Mouse (Mus musculus): ENCODE measurements at regions not wholly inside any gene's neighbourhood (a gene's known extent, or its start where the extent isn't known, plus 50 kb on each side); places are given as distances from the start of the nearest gene placed in this dataset.
A peak's percentile ranks its signal among the peaks of the same experiment; 100 is the strongest.

DNA sequence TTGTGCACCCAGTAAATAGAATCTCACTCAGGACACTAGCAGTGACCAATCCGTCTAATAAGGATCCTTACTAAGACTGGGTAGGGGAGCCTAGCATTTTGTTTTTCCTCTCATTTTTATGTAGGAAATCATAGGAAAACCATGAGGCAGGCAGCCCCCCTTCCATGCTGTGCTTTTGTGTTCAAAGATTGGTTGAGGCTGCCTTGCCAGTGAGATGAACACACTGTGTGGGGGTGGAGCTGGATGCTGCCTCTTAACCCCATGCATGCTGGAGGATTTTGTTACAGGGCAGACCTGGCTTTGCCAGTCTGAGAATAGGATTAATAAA, 162.8 kb downstream of the Cmpk2 start:
- DNase-seq (ENCODE audit: low read depth, low spot score): peak; percentile 52

DNA sequence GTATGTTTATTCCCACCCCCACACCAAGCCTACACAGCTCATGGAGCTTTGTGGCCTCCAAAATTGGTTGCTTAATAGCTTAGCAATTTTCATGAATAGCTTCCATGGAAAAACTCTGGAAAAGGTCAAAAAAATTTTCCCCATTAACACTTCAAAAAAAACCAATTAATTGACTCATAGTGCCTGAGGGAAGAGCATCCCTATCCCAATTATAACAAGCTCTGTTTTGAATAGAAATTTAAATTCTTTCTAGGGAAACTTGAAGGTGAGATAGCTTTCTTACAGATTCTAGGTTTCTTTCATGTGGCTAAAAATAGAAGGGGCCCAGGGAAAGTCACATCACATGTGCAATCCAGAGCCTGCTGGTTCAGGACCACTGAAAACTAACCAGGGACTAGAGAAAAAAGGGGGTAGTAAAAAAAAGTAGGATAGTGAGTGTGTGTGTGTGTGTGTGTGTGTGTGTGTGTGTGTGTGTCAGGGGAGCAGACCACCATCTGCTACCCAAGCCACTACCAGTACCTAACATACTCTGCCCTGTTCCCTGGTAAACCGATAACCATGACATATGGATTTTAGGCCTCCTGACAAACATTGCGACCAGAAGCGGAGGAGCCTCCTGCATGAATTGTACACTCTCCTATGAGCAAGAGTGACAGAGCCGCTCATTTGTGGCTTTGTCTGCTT, 162.2 kb downstream of the Cmpk2 start:
- DNase-seq (ENCODE audit: low read depth, low spot score): no peak

DNA sequence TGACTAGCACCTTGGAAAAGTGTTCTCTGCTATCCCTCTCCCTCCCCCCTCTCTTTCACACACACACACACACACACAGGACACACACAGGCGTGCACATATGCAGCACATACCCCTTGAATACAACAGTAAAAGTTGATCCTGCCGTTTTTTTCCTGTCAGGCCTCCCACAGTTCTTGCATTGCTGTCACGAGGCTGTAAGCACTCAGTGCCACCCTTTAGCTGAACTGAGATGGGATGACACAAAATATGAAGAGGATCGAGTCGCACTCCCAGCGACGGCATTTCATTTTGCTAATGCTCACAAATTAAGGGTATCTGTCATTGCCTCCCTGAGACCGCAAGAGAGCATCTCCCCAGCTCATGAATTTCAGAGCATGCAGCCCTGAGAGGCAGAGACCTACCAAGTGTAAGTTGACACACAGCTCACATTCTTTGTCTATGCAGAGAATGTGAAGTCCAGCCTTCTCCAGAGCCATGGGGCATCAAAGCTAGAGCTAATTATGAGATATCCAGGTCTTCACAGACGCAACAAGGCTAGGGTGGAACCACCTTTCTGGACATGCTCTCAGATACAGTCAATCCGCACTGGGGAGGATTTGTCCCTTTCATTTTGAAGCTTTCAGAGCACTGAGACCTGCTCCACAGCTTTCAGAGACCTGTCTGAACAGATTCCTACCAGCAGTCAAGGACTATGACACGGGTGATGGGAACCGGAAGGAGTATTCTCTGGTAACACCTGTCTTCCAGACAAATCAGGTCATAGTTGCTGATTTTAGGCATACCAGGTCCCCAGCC, 152.3 kb downstream of the Cmpk2 start:
- peak; percentile 45 for DNase-seq (ENCODE audit: low read depth, low spot score)

DNA sequence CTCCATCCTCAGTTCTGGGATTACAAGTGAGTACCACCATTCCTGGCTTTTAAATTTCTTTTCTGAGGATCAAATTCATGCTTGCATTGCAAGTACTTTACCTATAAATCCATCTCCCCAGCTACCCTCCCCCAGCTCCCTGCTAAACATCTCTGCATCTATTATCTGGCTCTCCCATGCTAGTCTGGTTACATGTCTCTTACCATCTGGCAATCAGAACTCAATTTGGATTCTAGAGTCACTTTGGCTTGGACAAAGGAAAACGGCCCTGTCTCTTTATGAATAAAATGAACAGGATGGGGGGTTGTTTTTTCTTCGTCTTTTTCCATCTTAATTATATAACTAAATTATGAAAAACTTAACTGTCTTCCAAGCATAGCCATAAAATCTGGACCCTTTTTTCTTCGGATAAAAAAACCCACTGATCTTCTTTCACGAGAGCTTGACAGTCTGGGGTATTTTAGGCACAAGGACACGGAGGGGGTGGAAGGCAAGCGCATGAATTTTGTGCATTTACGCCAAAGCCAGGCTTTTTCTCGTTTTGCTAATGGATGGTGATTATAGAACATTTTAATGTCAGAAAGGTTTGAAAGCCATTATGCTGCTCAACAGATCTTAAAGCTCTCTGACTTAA, 151.6 kb downstream of the Cmpk2 start:
- peak; percentile 57 for DNase-seq (ENCODE audit: low read depth, low spot score)

DNA sequence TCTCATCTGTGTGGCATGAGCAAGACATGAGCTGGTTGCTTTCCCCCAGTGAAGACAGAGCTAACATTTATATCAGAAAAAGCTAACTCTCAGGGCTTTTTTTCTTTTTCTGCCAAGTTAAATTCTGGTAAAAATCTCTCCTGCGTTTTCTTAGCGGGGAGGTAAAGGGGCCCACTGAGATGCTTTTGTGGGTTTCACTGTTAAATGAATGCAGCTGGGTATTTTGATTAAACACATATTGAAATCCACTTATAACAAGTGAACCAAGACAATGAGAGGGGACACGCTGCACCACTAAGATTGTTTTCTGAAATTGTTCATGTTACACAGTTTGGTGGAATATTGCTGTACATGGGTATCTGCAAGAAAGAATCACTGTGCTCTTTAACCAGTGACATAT, 149.0 kb downstream of the Cmpk2 start:
- no peak for DNase-seq (ENCODE audit: low read depth, low spot score)

DNA sequence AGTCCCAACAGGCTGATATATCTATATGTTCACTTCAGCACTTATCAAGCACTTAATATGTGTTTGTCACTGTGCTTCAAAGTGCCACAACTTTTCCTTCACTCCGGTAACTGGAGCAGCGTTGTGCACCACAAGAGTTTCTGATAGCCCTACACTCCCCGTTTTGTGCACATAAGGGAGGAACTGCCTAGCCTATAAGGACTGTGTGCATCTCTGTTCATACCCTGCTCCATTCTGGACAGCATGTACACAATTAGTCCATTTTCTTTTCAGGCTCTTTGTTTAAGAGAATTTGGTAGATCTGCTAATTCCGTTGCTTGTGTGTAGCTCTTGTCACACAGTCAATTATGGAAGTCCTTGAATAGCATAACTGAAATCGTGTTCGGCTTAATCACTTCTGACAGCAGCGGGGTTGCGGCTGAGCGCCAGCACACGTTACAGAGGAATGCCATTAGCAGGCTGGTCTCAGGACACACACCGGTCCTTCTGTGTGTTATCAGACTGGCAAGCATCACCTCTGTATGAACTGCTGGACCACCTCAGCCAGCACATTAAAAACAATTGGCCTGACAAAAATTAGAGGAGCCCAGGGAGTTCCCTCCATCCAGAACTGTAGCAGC, 144.2 kb downstream of the Cmpk2 start:
- no peak for DNase-seq (ENCODE audit: low read depth, low spot score)

DNA sequence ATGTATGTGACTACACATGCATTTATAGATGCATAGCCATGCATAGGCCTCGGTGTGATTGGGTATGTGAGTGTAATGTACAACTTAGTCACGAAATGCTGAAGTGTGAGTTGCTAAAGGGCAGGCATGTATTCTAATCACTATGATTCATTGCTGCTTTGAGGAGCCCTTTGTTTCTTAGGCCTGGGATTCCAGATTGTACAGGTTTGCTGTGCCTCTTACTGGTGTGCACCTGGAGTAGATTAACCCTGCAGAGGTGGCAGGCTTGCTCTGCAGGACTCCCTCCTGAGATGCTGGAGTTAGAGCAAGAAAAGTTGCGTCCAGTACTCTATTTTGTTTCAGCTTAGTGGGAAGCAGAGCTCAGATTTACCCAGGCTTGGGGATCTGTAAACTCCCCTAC, 141.1 kb downstream of the Cmpk2 start:
- DNase-seq (ENCODE audit: low read depth, low spot score): no peak

DNA sequence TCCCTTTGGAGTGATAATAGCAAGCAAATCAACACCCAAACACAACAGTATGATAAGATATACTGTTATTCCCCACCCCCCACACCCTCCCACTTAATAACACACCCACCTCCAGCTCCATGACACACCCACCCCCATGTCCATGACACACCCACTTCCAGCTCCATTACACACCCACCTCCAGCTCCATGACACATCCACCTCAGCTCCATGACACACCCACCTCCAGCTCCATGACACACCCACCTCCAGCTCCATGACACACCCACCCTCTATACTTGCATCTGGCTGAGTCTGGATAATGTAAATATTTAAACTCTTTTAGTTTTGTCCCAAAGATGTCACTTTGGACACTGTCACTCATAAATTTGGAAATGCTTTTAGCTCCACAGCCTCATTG, 129.5 kb downstream of the Cmpk2 start:
- no peak for DNase-seq (ENCODE audit: low read depth, low spot score)

DNA sequence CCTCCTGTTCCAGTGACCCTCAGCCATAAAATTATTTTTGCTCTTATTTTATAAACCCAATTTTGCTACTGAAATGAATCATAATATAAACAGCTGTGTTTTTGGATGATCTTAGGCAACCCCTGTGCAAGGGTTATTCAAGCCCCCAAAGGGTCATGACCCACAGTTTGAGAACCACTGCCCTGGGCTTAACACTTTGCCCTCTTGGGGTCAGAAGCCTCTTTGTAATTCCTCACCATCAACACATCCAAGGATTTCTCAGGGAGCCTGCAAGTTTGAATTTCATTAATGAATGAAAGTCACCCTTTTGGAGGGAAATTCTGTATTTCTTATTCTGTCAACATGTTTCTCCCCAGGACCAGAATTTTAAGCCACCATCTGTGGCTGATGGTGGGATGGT, 123.1 kb downstream of the Cmpk2 start:
- DNase-seq (ENCODE audit: low read depth, low spot score): no peak

DNA sequence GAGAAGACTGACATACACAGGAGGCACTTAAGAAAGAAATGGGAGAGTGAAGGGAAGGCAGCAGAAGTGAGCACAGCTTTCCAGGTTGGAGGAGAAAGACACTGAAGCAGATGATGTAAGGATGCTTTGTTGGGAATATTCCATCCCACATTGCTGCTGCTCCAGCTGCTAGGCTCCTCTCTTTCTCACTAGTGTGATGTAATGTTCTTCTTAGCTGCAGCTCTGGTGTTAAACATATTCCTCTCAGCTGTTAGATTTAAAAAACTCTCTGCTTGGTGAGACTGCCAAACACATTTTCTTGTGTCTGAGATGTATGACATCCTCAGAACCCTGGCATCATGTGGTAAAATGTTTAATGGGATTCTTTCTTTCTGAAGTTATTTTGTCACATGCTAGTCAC, 120.1 kb downstream of the Cmpk2 start:
- peak; percentile 18 for DNase-seq (ENCODE audit: low read depth, low spot score)

DNA sequence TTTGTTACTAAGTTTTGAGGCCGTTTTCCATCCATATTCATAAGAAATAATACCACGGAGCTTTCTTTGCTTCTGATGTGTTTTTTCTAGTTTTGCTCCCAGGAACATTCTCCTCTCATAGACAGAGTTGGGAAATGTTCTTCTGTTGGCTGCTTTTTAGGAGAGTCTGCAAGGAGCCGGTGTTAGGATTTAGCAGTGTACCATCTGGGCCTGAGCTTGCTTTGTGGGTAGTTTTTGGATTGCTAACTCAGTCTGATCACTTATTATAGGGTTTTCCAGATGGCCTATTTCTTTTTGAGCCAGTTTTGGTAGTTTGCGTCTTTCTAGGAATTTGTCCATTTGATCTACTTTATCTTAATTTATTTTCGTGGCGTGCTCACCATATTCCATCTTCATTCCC, 108.4 kb downstream of the Cmpk2 start:
- peak; percentile 74 for DNase-seq (ENCODE audit: low read depth, low spot score)

DNA sequence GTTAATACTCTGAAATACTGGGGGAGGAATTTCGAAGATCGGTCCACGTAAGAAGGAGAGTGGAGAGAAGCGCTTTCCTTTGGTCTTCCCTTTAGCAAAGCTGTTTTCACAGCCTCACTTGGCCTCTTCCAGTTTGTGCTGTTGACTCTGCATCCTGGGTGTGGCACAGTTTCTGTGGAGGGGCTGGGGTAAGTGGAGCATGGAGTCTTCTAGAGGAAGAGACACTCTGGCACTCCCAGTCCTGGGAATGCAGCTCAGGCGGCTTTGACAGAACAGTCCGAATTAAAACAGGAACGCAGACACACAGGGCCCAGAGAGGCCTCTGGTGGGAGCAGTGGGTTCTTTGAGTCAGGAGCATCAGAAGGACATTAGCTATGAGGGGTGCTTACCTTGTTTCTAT, 102.6 kb downstream of the Cmpk2 start:
- no peak for DNase-seq (ENCODE audit: low read depth, low spot score)

DNA sequence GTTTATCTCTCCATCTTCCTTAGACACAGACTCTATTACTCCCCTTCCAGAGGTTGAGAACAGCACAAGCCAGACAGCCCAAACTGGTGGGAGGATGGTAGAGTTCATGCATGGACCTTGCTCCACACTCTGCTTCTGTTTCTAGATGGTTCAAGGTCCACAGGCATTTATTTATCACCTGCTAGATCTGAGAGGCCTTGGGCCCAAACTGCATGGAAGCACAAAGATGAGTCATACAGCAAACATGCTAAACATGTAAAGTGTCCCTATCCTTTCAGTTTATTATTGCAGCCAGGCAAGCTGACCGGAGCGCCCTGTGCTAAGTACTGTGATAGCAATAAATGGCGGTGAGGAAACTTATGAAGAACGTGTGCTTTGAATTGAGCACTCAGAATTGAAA, 98.4 kb downstream of the Cmpk2 start:
- DNase-seq (ENCODE audit: low read depth, low spot score): no peak

DNA sequence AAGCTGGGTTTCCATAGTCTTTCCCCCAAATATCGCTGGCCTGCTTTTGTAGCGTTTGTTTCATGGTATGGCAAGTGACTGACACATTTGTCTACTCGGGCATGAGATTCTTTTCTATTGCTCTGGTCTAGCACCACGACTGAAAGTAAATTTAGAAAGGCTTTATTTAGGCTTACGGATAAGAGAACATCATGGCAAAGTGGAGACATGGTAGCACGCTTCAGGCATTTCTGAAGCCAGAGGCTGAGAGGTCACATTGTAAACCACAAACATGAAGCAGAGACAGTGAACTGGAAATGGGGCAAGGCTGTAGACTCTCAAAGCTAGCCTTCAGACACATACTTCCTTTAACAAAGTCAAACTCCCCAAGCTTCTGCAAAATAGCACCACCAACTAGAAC, 93.9 kb downstream of the Cmpk2 start:
- DNase-seq (ENCODE audit: low read depth, low spot score): no peak

DNA sequence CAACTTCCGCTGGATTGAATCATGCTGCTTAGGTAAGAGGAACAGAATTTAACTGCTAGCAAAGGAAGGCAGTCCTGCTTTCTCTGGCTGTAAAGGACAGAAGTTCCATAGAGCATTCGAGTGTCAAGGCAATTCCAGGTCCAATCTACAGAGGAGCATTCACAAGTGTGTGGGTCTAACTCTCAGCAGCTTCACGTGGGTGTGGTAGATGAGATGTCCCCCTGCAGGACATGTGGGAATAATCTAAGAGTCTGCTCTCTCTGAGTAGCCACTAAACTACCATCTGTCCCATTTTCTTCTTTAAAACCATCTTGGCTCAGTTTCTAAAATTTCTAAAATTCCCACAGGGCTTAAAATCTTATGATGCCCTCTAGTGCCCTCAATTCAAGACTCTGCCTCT, 90.6 kb downstream of the Cmpk2 start:
- no peak for DNase-seq (ENCODE audit: low read depth, low spot score)

DNA sequence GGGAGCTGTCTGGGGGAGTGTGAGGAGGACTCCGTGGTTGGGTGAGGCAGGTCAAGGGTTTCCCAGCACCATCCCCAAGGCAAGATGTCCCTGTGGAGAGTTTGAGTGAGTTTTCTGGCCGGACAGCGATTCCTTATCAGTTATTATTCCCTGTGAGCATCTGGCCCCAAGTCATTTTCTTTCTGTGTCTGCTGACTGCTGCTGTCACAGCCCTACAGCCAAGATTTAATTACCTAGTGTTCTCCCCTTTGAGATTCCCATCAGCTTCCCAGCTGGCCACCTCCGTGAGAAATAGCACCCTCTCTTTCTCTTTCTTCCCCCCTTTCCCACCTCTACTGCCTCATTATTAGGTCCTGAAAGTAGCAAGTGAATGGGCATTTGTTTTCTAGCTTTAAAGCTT, 88.4 kb downstream of the Cmpk2 start:
- no peak for DNase-seq (ENCODE audit: low read depth, low spot score)

DNA sequence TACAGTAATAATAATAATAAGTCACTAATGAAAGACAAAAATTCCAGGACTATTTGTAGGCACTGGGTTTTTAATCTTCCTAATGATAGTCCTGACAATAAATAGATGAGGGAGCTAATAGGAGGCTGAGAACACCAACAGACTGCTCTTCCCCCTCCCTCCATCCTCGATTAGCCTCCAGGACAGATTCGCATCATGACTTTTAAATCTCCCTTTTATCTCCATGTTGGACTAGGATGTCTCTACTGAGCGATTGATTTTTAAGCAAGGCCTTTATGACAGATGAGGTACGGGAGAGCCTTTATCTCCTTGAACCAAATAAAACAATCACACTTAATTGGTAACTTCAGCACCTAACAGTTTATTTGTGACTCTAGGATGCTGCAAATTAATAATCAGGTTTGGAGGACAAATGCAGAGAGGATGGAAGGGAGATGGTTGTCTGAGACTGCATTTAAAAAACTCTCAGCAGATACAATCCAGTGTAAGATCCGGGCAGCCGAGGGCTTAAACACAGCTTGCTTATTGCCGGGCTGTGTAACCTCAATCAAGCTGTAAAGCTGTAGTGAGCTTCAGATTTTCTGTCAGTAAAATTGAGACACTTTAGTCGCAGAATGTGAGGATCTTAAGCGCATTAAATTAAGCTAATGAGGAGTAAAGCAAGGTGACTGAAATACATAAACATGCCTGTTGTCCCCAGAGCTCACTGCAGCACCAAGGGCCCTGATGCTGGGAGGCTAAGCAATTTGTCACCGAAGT, 82.3 kb downstream of the Cmpk2 start:
- DNase-seq (ENCODE audit: low read depth, low spot score): no peak

DNA sequence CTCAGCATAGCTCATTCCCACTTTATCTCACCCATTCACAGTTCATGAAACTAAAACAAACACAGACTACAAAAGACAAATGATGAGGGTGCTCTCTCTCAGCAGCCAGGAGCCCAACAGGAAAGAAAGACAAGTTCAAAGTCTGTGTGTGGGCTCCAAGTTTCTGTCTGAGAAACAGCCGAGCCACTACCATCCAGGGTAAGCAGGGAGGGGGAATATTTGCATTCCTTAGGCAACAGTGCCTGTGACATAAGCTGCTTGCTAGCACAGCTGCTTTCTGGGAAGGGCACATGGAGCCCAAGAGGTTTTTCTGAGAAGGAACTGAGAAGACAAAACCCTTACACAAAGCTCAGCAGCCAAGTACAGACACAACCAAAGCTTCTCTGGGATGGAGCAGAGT, 78.5 kb downstream of the Cmpk2 start:
- no peak for DNase-seq (ENCODE audit: low read depth, low spot score)

DNA sequence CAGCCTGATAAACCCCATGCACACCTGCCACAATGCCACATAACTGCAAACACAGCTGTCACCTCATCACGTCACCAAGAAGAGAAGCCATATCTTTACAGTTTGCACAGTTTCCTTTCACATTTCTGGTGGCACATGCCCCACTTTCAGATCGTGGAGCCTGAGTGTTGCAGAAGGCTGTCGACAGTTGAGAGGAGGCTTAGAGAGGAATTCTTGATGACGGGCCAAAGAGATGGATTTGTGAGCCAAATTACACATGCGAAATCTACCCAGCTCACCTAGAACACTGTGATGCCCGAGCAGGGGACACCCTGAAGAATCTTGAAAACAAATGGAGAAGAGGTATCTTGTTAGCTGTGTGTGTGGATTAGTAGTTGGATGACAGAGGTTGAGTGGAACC, 77.4 kb downstream of the Cmpk2 start:
- DNase-seq (ENCODE audit: low read depth, low spot score): no peak

DNA sequence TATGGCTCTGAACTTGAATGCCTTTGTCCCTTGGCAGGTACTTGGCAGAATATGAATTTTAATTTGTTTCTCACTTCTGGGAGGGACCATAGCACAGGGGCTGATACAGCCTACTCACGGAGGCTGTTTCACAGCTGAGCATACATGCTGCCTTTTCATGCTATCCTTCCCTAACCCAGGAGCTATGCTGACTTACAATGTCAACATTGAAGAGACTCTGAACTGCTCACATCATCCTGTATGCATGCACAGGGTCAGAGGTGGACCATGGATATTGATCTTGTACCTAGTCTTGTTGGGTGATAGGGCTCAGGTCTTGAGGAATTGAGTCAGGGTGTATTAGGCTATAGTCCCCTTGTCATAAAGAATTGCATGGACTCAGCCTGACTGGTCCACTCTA, 74.5 kb downstream of the Cmpk2 start:
- no peak for DNase-seq (ENCODE audit: low read depth, low spot score)

DNA sequence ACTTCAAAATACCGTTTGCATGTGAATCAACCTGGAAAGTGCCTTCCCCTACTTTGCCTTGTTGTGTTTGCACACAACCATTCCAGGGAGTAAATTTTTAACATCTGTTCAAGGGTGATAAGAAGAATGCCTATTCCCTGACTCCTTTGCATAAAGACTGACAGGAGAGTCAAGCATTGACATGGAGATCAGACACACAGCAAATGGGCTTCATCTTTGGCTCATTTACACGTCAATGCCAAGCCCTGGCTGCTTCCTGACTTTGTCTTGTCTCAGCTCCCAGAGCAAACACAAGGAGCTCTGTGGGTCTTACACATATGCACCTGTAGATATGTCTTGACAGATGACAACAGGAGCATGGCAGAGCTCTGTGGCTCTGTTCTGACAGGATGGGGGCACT, 73.4 kb downstream of the Cmpk2 start:
- DNase-seq (ENCODE audit: low read depth, low spot score): no peak

Measured in brain, embryonic 18.5 days (tissue).